ENCODE assay signal across 18 mouse cellular contexts in the genomic region with DNA sequence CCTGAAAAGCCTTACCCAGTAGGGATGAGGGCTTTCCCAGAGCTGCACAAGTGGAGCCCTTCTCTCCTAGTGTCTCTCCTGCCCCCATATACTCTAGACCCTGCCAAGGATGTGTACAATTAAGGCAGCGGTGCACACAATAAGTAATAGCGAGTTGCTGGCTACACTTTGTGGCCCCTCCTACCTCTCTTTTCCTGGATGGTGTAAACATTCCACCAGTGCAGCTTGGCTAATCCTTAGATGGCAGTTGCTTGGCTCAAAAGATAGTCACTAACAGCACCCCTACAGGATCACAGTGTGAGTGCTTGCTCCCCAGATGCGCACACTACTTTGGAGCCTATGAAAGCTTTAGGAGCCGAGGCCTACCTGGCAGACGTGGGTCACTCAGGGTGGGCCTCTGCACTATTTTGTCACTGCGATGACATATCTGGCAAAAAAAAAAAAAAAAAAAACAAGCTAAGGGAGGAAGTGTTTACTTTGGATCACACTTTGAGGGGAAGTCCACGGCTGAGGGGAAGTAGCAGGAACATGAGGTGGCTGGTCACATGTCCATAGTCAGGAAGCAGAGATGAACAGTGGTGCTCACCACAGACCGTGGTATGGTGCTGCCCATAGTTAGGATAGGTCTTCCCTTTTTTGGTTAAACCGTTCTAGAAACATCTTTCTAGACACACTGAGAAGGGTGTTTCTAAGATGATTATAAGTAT. TPM values are rescaled to one million over a fixed set of nuclear protein-coding genes. Genes with fewer than 3 reads are reported as not detected.
DNase-seq lines count a peak whose midpoint lies in the region; ATAC-seq and TF ChIP-seq lines count a peak whose summit lies in the region.
"Had no signal": no experiment of that assay in that cellular context is flagged by ENCODE, and none has a peak within 500 bp of the region (broad histone marks: within the 10 kb centered on the region; RNA-seq: fewer than 3 reads in every experiment).

No protein-coding gene starts in this region.

- WGBS in kidney, adult 2 months = 72% methylated on average over 9 of the region's 9 CpGs
- 88% methylated on average over 9 of the region's 9 CpGs for WGBS in hindbrain, embryonic 10.5 days

- peak; percentile 30 for DNase-seq in kidney, adult 2 months
- DNase-seq in kidney, adult 8-10 months = no peak
- no peak for DNase-seq in hindbrain, embryonic 10.5 days (ENCODE audit: low spot score)
- DNase-seq in MN1 (ENCODE audit: low spot score) = no peak
- DNase-seq: adrenal gland, adult 8-10 months; cerebellum, adult 18-20 months; cerebellum, postnatal 36 days; heart, postnatal 14 days; kidney, postnatal 4 days; lung, adult 2 months had no signal

- 0 out of 2 replicates have a peak, but pooled peaks cover 4% of the 10 kb centered on the region for H3K9me3 ChIP-seq in hindbrain, embryonic 10.5 days
- H3K9me3 ChIP-seq: embryonic facial prominence, embryonic 12.5 days; stomach, embryonic 15.5 days had no signal

- no peak overlapping the region for H3K4me3 ChIP-seq in kidney, adult 2 months (ENCODE audit: insufficient read depth, low read depth, low read length)
- no peak overlapping the region for H3K4me3 ChIP-seq in C2C12 (ENCODE audit: insufficient read depth, poor library complexity, severe bottlenecking)
- no peak overlapping the region for H3K4me3 ChIP-seq in hindbrain, embryonic 10.5 days
- H3K4me3 ChIP-seq: embryonic facial prominence, embryonic 12.5 days; neural tube, embryonic 15.5 days; stomach, embryonic 15.5 days had no signal

- no peaks in the 10 kb centered on the region for H3K27me3 ChIP-seq in kidney, adult 2 months (replicated peaks; ENCODE audit: control insufficient read depth, insufficient read depth, low read length)
- no peaks in the 10 kb centered on the region for H3K27me3 ChIP-seq in C2C12 (ENCODE audit: control insufficient read depth, insufficient read depth, insufficient read length)
- no peaks in the 10 kb centered on the region for H3K27me3 ChIP-seq in hindbrain, embryonic 10.5 days (ENCODE audit: insufficient read depth, poor library complexity, severe bottlenecking)
- H3K27me3 ChIP-seq: embryonic facial prominence, embryonic 12.5 days; neural tube, embryonic 15.5 days; stomach, embryonic 15.5 days had no signal

- no peaks in the 10 kb centered on the region for H3K4me1 ChIP-seq in kidney, adult 2 months (ENCODE audit: control insufficient read depth, insufficient read depth, low read length)
- H3K4me1 ChIP-seq in hindbrain, embryonic 10.5 days (replicated peaks) = 0 out of 2 replicates have a peak, but pooled peaks cover 4% of the 10 kb centered on the region
- H3K4me1 ChIP-seq: embryonic facial prominence, embryonic 12.5 days had no signal

- no peak for TF ChIP-seq CTCF in kidney, adult 2 months (conservative IDR thresholded peaks at IDR 0.05; ENCODE audit: insufficient read depth, insufficient read length, low read depth, low read length)
- TF ChIP-seq CTCF in C2C12 (IDR thresholded peaks at IDR 0.05; ENCODE audit: control insufficient read depth, insufficient read depth, insufficient read length) = no peak

- 0 out of 2 replicates have a peak overlapping the region, but pooled peaks have one; percentile 4 for H3K27ac ChIP-seq in kidney, adult 2 months (ENCODE audit: insufficient read depth, low read depth, low read length)
- no peak overlapping the region for H3K27ac ChIP-seq in hindbrain, embryonic 10.5 days
- H3K27ac ChIP-seq: embryonic facial prominence, embryonic 12.5 days; hindbrain, postnatal 0 days; neural tube, embryonic 15.5 days; stomach, embryonic 15.5 days had no signal

- H3K36me3 ChIP-seq in kidney, adult 2 months (ENCODE audit: control insufficient read depth, insufficient read depth, low read length) = no peaks in the 10 kb centered on the region
- no peaks in the 10 kb centered on the region for H3K36me3 ChIP-seq in C2C12 (ENCODE audit: control insufficient read depth, insufficient read depth)
- H3K36me3 ChIP-seq in hindbrain, embryonic 10.5 days = no peaks in the 10 kb centered on the region
- H3K36me3 ChIP-seq: embryonic facial prominence, embryonic 12.5 days; neural tube, embryonic 15.5 days; stomach, embryonic 15.5 days had no signal

- no peak overlapping the region for H3ac ChIP-seq in C2C12 (ENCODE audit: control insufficient read depth, insufficient read length, low read depth)

- no peaks in the 10 kb centered on the region for H3K79me2 ChIP-seq in C2C12 (ENCODE audit: control insufficient read depth, insufficient read depth)

- ATAC-seq in common myeloid progenitor, adult 5-6 weeks (replicated peaks; ENCODE audit: low read depth, poor library complexity, severe bottlenecking) = peak; percentile 92
- ATAC-seq in monocyte, adult 5-6 weeks (replicated peaks; ENCODE audit: insufficient number of reproducible peaks, low FRiP score, low TSS enrichment, poor library complexity, severe bottlenecking) = peak; percentile 81
- ATAC-seq: forebrain, embryonic 16.5 days; hindbrain, postnatal 0 days had no signal

- H3K79me3 ChIP-seq in C2C12 (ENCODE audit: low read depth) = no peaks in the 10 kb centered on the region

- TF ChIP-seq POLR2A in kidney, adult 2 months (IDR thresholded peaks at IDR 0.05; ENCODE audit: low read depth, low read length) = no peak

TF ChIP-seq in C2C12, 6 proteins besides CTCF, POLR2A, EP300 and RAD21:
- TF ChIP-seq FOSL1 (IDR thresholded peaks at IDR 0.05; ENCODE audit: insufficient read depth, low read length, poor library complexity, severe bottlenecking) (no peak), MYOG (IDR thresholded peaks at IDR 0.05; ENCODE audit: control insufficient read depth, extremely low read depth, insufficient read length) (no peak), MYOD1 (IDR thresholded peaks at IDR 0.05; ENCODE audit: control insufficient read depth, insufficient read length, low read depth) (no peak), USF1 (IDR thresholded peaks at IDR 0.05; ENCODE audit: low read depth) (peak; percentile 55)

RNA-seq across cellular contexts. Expression of a gene that starts 57.6 kb away (rescaled TPM):
- 23.4 and 26.4 TPM in 2 replicates for polyA plus RNA-seq in kidney, adult 2 months (2012; rRNA removed)
- polyA plus RNA-seq in C2C12 (2012; fragmentation: generic; extraction: Trizol) = 4.5 TPM
- total RNA-seq in common myeloid progenitor, adult 5-6 weeks (2017) = 9.0 and 17.3 TPM in 2 replicates
- total RNA-seq in monocyte, adult 5-6 weeks (2017) = 13.4 to 25.6 TPM (median 13.7 TPM) in 3 replicates
- 1.7 and 1.9 TPM in 2 replicates for polyA plus RNA-seq in hindbrain, embryonic 10.5 days (2016; fragmentation: Nextera tagmentation; extraction: Ambion mirVana)
